Mouse (Mus musculus) forebrain, embryonic 16.5 days (tissue): Measurements from ENCODE around the gene Hspb3. TPM values are rescaled to one million over a fixed set of nuclear protein-coding genes. Genes with fewer than 3 reads are reported as not detected.

Experiments
- ATAC-seq: fragments of 200-750 bp; cut with Nextera tagmentation; 2 replicates; pipeline ENCODE4 v1.8.0; 2017; ENCODE audit warnings: mild to moderate bottlenecking, moderate library complexity
- H3K27ac ChIP-seq: fragments of 300-500 bp; sonication (generic); 2 replicates; pipeline ENCODE4 v1.5.1; 2014; ENCODE audit warnings: low read length, control low read depth
- H3K27me3 ChIP-seq: fragments of 300-500 bp; sonication (generic); replicated peaks from 2 replicates; pipeline ENCODE4 v1.6.1; 2014; ENCODE audit warnings: low read length; ENCODE audit not compliant: control insufficient read depth, insufficient read depth
- H3K36me3 ChIP-seq: fragments of 300-500 bp; sonication (generic); 2 replicates; pipeline ENCODE4 v1.6.1; 2014; ENCODE audit not compliant: control insufficient read depth, insufficient read depth
- H3K4me1 ChIP-seq: fragments of 300-500 bp; sonication (generic); replicated peaks from 2 replicates; pipeline ENCODE4 v1.6.1; 2014; ENCODE audit warnings: low read length; ENCODE audit not compliant: control insufficient read depth, insufficient read depth
- H3K4me2 ChIP-seq: fragments of 300-500 bp; sonication (generic); 2 replicates; pipeline ENCODE4 v1.6.1; 2014; ENCODE audit warnings: mild to moderate bottlenecking, low read length, control low read depth
- H3K4me3 ChIP-seq: fragments of 300-500 bp; sonication (generic); replicated peaks from 2 replicates; pipeline ENCODE4 v1.5.1; 2014; ENCODE audit warnings: mild to moderate bottlenecking, low read length, control low read depth
- H3K9ac ChIP-seq: fragments of 300-500 bp; sonication (generic); replicated peaks from 2 replicates; pipeline ENCODE4 v1.6.1; 2014; ENCODE audit warnings: low read depth, low read length, control low read depth
- H3K9me3 ChIP-seq: fragments of 300-500 bp; sonication (generic); 2 replicates; pipeline ENCODE4 v1.6.1; 2016; ENCODE audit warnings: low read length; ENCODE audit not compliant: control insufficient read depth
- WGBS: fragments of 180-500 bp; shearing (Covaris S2); extraction: QIAGEN DNeasy Blood & Tissue Kit; methylation state at CpG from one replicate; pipeline ENCODE4 v1.1.7; 2014; 5-methylcytosine and 5-hydroxymethylcytosine counted together
- polyA plus RNA-seq: library from polyadenylated mRNA; unstranded; fragments of >200 nt; fragmentation: Nextera tagmentation; extraction: Ambion mirVana; gene quantifications from 2 replicates; pipeline ENCODE4 v1.2.1, GENCODE M21; 2015

Hspb3 gene
- polyA plus RNA-seq, 1 experiment from 2014 or later, result 1.1 TPM

DNA sequence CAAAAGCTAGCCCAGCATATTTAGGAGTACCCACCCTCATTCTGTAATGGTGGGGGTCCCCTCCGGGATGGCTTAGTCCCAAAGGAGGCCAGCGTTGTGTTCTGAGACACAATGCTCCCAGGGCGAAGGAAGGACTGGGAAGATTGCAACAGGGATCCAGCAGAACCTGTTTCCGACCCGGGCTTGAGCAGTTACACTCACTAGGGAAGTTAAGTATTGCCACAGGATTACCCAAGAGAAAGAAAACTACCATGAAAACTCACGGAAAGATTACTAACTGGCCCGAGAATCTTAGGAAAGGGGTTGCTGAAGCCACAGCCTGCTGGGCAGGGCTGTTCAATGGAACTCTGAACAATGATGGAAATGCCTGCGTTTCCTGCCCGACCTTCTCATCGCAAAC, 49.6 kb downstream of the Hspb3 start:
- Histone ChIP-seq H3K4me2 (peak overlapping the region; percentile 35), H3K27ac (no peak overlapping the region), H3K4me3 (peak overlapping the region; percentile 13; the same call in 1 of the 2 replicates), H3K36me3 (no peaks in the 10 kb centered on the region), H3K27me3 (no peaks in the 10 kb centered on the region), H3K4me1 (peaks cover 60% of the 10 kb centered on the region), H3K9me3 (no peaks in the 10 kb centered on the region), H3K9ac (0 out of 2 replicates have a peak overlapping the region, but pooled peaks have one; percentile 13)
- 37% methylated on average over 10 of the region's 10 CpGs for WGBS
- no peak for ATAC-seq

DNA sequence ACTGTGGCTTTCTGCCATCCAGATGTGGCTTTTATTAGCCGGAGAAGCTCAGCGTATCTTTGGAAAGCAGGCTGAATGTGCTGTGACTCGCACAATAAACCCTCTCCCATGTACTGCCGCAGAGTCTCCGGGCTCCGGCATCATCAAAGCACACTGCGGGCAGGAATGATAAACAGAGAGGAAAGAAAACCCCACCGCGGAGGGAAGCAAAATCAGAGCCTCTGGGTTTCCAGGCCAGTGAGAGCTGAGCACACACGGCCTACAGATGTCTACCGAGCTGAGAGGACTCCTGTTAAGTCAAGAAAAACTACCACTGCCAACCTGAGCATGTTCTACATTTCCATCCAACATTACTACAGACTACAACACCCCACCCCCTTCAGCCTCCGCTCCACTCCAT, 50.1 kb downstream of the Hspb3 start:
- Histone ChIP-seq H3K36me3 (no peaks in the 10 kb centered on the region), H3K9ac (no peak overlapping the region)
- WGBS, result 34% methylated on average over 12 of the region's 12 CpGs

More for the DNA sequence above, 50.1 kb downstream of the Hspb3 start:
- Histone ChIP-seq H3K9me3 (no peaks in the 10 kb centered on the region), H3K4me3 (peak overlapping the region; percentile 3; the same call in 1 of the 2 replicates), H3K4me2 (peak overlapping the region; percentile 35), H3K27ac (no peak overlapping the region), H3K4me1 (peaks cover 60% of the 10 kb centered on the region), H3K27me3 (no peaks in the 10 kb centered on the region)
- ATAC-seq, result no peak

Other genes with a start within 250 kb of the Hspb3 start
- 8.4 and 10.9 TPM in 2 replicates for gene Snx18, start 45.1 kb downstream of the Hspb3 start, polyA plus RNA-seq
- 19.7 and 21.4 TPM in 2 replicates for gene Arl15, start 130.8 kb upstream of the Hspb3 start, polyA plus RNA-seq